8 mouse cellular contexts compared by ENCODE assay signal in genomic region chr16:91727433-91727832, GRCm38 (mm10). TPM values are rescaled to one million over a fixed set of nuclear protein-coding genes. Genes with fewer than 3 reads are reported as not detected.
A peak's percentile ranks its signal among the peaks of the same experiment; 100 is the strongest.
DNase-seq lines count a peak whose midpoint lies in the region; ATAC-seq and TF ChIP-seq lines count a peak whose summit lies in the region.

No protein-coding gene starts in this region.

- no peak for TF ChIP-seq EP300 in ES-Bruce4 (IDR thresholded peaks at IDR 0.05; ENCODE audit: insufficient read depth, low read depth, low read length)

- WGBS in forebrain, embryonic 16.5 days: 89% methylated on average over 15 of the region's 15 CpGs
- WGBS in olfactory bulb, adult 2 months: 73% methylated on average over 15 of the region's 15 CpGs

- H3K36me3 ChIP-seq in ES-Bruce4 (ENCODE audit: control insufficient read depth, insufficient read depth, low read length, poor library complexity, severe bottlenecking): peaks cover 3% of the 10 kb centered on the region; the same call in 1 of the 2 replicates
- H3K36me3 ChIP-seq in forebrain, embryonic 16.5 days (ENCODE audit: control insufficient read depth, insufficient read depth): no peaks in the 10 kb centered on the region

- H3K9me3 ChIP-seq in ES-Bruce4 (replicated peaks; ENCODE audit: control insufficient read depth, insufficient read depth, low read length, poor library complexity, severe bottlenecking): no peaks in the 10 kb centered on the region
- H3K9me3 ChIP-seq in forebrain, embryonic 16.5 days (ENCODE audit: control insufficient read depth, low read length): no peaks in the 10 kb centered on the region

- peaks cover 2% of the 10 kb centered on the region for H3K4me1 ChIP-seq in ES-Bruce4 (ENCODE audit: control insufficient read depth, insufficient read depth, low read length)
- H3K4me1 ChIP-seq in forebrain, embryonic 16.5 days (replicated peaks; ENCODE audit: control insufficient read depth, insufficient read depth, low read length): peaks cover 31% of the 10 kb centered on the region
- peaks cover 9% of the 10 kb centered on the region for H3K4me1 ChIP-seq in olfactory bulb, adult 2 months (ENCODE audit: control insufficient read depth, insufficient read depth, low read length)

- TF ChIP-seq CTCF in ES-Bruce4 (IDR thresholded peaks at IDR 0.05; ENCODE audit: low read depth, low read length): no peak
- TF ChIP-seq CTCF in olfactory bulb, adult 2 months (IDR thresholded peaks at IDR 0.05; ENCODE audit: insufficient read depth, low read depth, low read length): no peak

- H3K27me3 ChIP-seq in ES-Bruce4 (ENCODE audit: control insufficient read depth, insufficient read depth, low read length, poor library complexity, severe bottlenecking): no peaks in the 10 kb centered on the region
- no peaks in the 10 kb centered on the region for H3K27me3 ChIP-seq in forebrain, embryonic 16.5 days (replicated peaks; ENCODE audit: control insufficient read depth, insufficient read depth, low read length)

- DNase-seq in adrenal gland, adult 2 months: peak; percentile 67
- no peak for DNase-seq in adrenal gland, postnatal 25 days
- DNase-seq in lung, adult 18-20 months: peak; percentile 63 to 73
- no peak for DNase-seq in frontal cortex, postnatal 25 days (ENCODE audit: low spot score in 2 of 2)
- no peak for DNase-seq in thymus, postnatal 25 days

- H3K4me2 ChIP-seq in forebrain, embryonic 16.5 days (ENCODE audit: low read length): peak overlapping the region; percentile 62

- peak overlapping the region; percentile 73 for H3K9ac ChIP-seq in ES-Bruce4 (ENCODE audit: low read depth, poor library complexity, severe bottlenecking)
- no peak overlapping the region; the same call in 1 of the 2 replicates for H3K9ac ChIP-seq in forebrain, embryonic 16.5 days (replicated peaks; ENCODE audit: low read depth, low read length)

- ATAC-seq in forebrain, embryonic 16.5 days: no peak

- peak overlapping the region; percentile 95 for H3K4me3 ChIP-seq in ES-Bruce4 (ENCODE audit: low read depth, low read length)
- peak overlapping the region; percentile 93 for H3K4me3 ChIP-seq in forebrain, embryonic 16.5 days (replicated peaks; ENCODE audit: low read length)
- 0 out of 2 replicates have a peak overlapping the region, but pooled peaks have one; percentile 17 for H3K4me3 ChIP-seq in olfactory bulb, adult 2 months (ENCODE audit: insufficient read depth, low read depth, low read length)

- peak overlapping the region; percentile 26; the same call in 1 of the 2 replicates for H3K27ac ChIP-seq in ES-Bruce4 (ENCODE audit: insufficient read depth, low read length)
- H3K27ac ChIP-seq in forebrain, embryonic 16.5 days (ENCODE audit: low read length): no peak overlapping the region
- no peak overlapping the region for H3K27ac ChIP-seq in olfactory bulb, adult 2 months (ENCODE audit: insufficient read depth, low read depth, low read length)

- no peak for TF ChIP-seq POLR2A in ES-Bruce4 (IDR thresholded peaks at IDR 0.05; ENCODE audit: insufficient read depth, low read length)
- TF ChIP-seq POLR2A in olfactory bulb, adult 2 months (IDR thresholded peaks at IDR 0.05; ENCODE audit: insufficient read depth, low read depth, low read length): no peak

RNA-seq across cellular contexts. Expression of gene Cryzl1, which starts 1.3 kb away (rescaled TPM):
- 10 to 100 TPM; 36.2 to 54.9 TPM for total RNA-seq in adrenal gland, adult 2 months (2021)
- 12.2 and 12.6 TPM in 2 replicates for polyA plus RNA-seq in adrenal gland, adult 2 months (2012; rRNA removed)
- 62.8 and 71.7 TPM in 2 replicates for total RNA-seq in adrenal gland, postnatal 25 days (2021)
- 48.3 and 60.0 TPM in 2 replicates for polyA plus RNA-seq in ES-Bruce4 (2011; ENCODE audit: insufficient read depth, insufficient read length, low read depth, missing spikeins)
- 106 and 111 TPM in 2 replicates for polyA plus RNA-seq in forebrain, embryonic 16.5 days (2015; fragmentation: Nextera tagmentation; extraction: Ambion mirVana)
- polyA plus RNA-seq in olfactory bulb, adult 2 months (2012; ENCODE audit: insufficient read depth, insufficient read length, low replicate concordance, missing spikeins): not detected in 2 replicates

RNA-seq across cellular contexts. Expression of gene Itsn1, which starts 1.6 kb away (rescaled TPM):
- total RNA-seq in adrenal gland, adult 2 months (2021): 10 to 100 TPM; 39.5 to 49.2 TPM
- 33.1 and 37.0 TPM in 2 replicates for polyA plus RNA-seq in adrenal gland, adult 2 months (2012; rRNA removed)
- 39.3 and 50.3 TPM in 2 replicates for total RNA-seq in adrenal gland, postnatal 25 days (2021)
- 84.6 and 85.7 TPM in 2 replicates for polyA plus RNA-seq in ES-Bruce4 (2011; ENCODE audit: insufficient read depth, insufficient read length, low read depth, missing spikeins)
- polyA plus RNA-seq in forebrain, embryonic 16.5 days (2015; fragmentation: Nextera tagmentation; extraction: Ambion mirVana): 86.3 and 94.3 TPM in 2 replicates
- 406 TPM in 1 of 2 replicates, not detected in the other for polyA plus RNA-seq in olfactory bulb, adult 2 months (2012; ENCODE audit: insufficient read depth, insufficient read length, low replicate concordance, missing spikeins)

RNA-seq across cellular contexts. Expression of gene Donson, which starts 38.9 kb away (rescaled TPM):
- total RNA-seq in adrenal gland, adult 2 months (2021): 1 to 10 TPM; 4.6 to 5.3 TPM
- polyA plus RNA-seq in adrenal gland, adult 2 months (2012; rRNA removed): 5.6 and 7.7 TPM in 2 replicates
- total RNA-seq in adrenal gland, postnatal 25 days (2021): 8.7 and 16.7 TPM in 2 replicates
- 44.3 and 46.4 TPM in 2 replicates for polyA plus RNA-seq in ES-Bruce4 (2011; ENCODE audit: insufficient read depth, insufficient read length, low read depth, missing spikeins)
- polyA plus RNA-seq in forebrain, embryonic 16.5 days (2015; fragmentation: Nextera tagmentation; extraction: Ambion mirVana): 19.8 and 23.8 TPM in 2 replicates
- not detected in 2 replicates for polyA plus RNA-seq in olfactory bulb, adult 2 months (2012; ENCODE audit: insufficient read depth, insufficient read length, low replicate concordance, missing spikeins)

Comparison
In these comparisons a context has a peak if more than half of its experiments do, and no peak if none do; other contexts are left out.
1. DNase-seq: peak in adrenal gland, adult 2 months (single experiment) and lung, adult 18-20 months (2 of 2); none in adrenal gland, postnatal 25 days (single experiment), frontal cortex, postnatal 25 days (0 of 2) and thymus, postnatal 25 days (single experiment).
2. H3K4me3 ChIP-seq: peak in every context shown above with its lines; median percentile 95 in ES-Bruce4; 93 in forebrain, embryonic 16.5 days; 17 in olfactory bulb, adult 2 months.